Mouse (Mus musculus): ENCODE data around the gene Sh3rf3. TPM values are rescaled to one million over a fixed set of nuclear protein-coding genes. Genes with fewer than 3 reads are reported as not detected.

Sh3rf3 gene
- polyA plus RNA-seq, 1 experiment from 2014 or later = 0.45 TPM

- Histone ChIP-seq H3K4me2 (replicated peaks; ENCODE audit: low read depth) (no peak overlapping the region), H3K9ac (ENCODE audit: low read length) (no peak overlapping the region), H3K27me3 (ENCODE audit: control insufficient read depth, insufficient read depth, low read length) (no peaks in the 10 kb centered on the region), H3K4me1 (replicated peaks; ENCODE audit: control insufficient read depth, insufficient read depth) (no peaks in the 10 kb centered on the region), H3K27ac (replicated peaks) (no peak overlapping the region), H3K36me3 (ENCODE audit: control insufficient read depth, insufficient read depth, low read length) (no peaks in the 10 kb centered on the region), H3K4me3 (ENCODE audit: low read depth, low read length) (no peak overlapping the region), H3K9me3 (ENCODE audit: control insufficient read depth, low read length) (no peaks in the 10 kb centered on the region)
- no peak for TF ChIP-seq CTCF (IDR thresholded peaks at IDR 0.05; ENCODE audit: low read depth)
- no peak for TF ChIP-seq EP300 (optimal IDR thresholded peaks at IDR 0.05)
- no peak for ATAC-seq (ENCODE audit: low FRiP score, low TSS enrichment)
- DNase-seq (ENCODE audit: low spot score) = no peak
- 55% methylated on average over 9 of the region's 9 CpGs for WGBS
Observed at GRCm38 (mm10) chr10:58943661-58944400, 130.7 kb downstream of the Sh3rf3 start.

DNA sequence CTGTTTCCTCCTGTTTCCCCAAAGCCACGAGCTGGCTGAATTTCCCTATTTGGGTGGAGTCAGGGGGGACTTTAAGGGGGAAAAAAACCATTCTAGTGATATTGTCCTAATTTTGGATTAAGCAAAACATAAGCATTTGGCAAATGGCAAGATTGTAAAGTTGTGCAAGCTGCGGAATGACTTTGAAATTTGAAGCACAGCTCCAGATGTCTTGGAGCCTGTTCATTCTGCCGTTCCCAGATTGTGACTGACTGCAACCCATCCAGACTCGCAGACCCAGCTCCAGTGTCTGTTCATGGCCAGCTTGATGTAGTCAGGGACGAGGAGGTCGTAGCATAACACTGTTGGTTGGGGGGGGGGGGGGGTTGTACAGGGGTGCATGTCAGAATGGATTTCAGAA is 131.8 kb downstream of the Sh3rf3 start:
- Histone ChIP-seq H3K36me3 (ENCODE audit: control insufficient read depth, insufficient read depth, low read length) (no peaks in the 10 kb centered on the region), H3K27me3 (ENCODE audit: control insufficient read depth, insufficient read depth, low read length) (no peaks in the 10 kb centered on the region), H3K4me1 (replicated peaks; ENCODE audit: control insufficient read depth, insufficient read depth) (no peaks in the 10 kb centered on the region), H3K4me2 (replicated peaks; ENCODE audit: low read depth) (no peak overlapping the region), H3K4me3 (ENCODE audit: low read depth, low read length) (no peak overlapping the region), H3K9ac (ENCODE audit: low read length) (no peak overlapping the region), H3K9me3 (ENCODE audit: control insufficient read depth, low read length) (no peaks in the 10 kb centered on the region), H3K27ac (replicated peaks) (no peak overlapping the region)
- ATAC-seq (ENCODE audit: low FRiP score, low TSS enrichment) (no peak; the same call in 1 of the 2 replicates), DNase-seq (ENCODE audit: low spot score) (no peak)
- WGBS = 56% methylated on average over 6 of the region's 6 CpGs
- TF ChIP-seq CTCF (IDR thresholded peaks at IDR 0.05; ENCODE audit: low read depth) (no peak), EP300 (optimal IDR thresholded peaks at IDR 0.05) (no peak)

GRCm38 (mm10) chr10:58949770-58950638 is 136.8 kb downstream of the Sh3rf3 start:
- 0 out of 2 replicates have a peak, but pooled peaks have one; percentile 8 for TF ChIP-seq CTCF (IDR thresholded peaks at IDR 0.05; ENCODE audit: low read depth)
- no peak for TF ChIP-seq EP300 (optimal IDR thresholded peaks at IDR 0.05)
- ATAC-seq (ENCODE audit: low FRiP score, low TSS enrichment) = no peak
- Histone ChIP-seq H3K36me3 (ENCODE audit: control insufficient read depth, insufficient read depth, low read length) (no peaks in the 10 kb centered on the region), H3K4me3 (ENCODE audit: low read depth, low read length) (no peak overlapping the region), H3K4me1 (replicated peaks; ENCODE audit: control insufficient read depth, insufficient read depth) (no peaks in the 10 kb centered on the region), H3K9ac (ENCODE audit: low read length) (no peak overlapping the region), H3K27me3 (ENCODE audit: control insufficient read depth, insufficient read depth, low read length) (no peaks in the 10 kb centered on the region), H3K4me2 (replicated peaks; ENCODE audit: low read depth) (no peak overlapping the region), H3K27ac (replicated peaks) (no peak overlapping the region), H3K9me3 (ENCODE audit: control insufficient read depth, low read length) (no peaks in the 10 kb centered on the region)
- WGBS = 54% methylated on average over 11 of the region's 11 CpGs
- DNase-seq (ENCODE audit: low spot score) = no peak

DNA sequence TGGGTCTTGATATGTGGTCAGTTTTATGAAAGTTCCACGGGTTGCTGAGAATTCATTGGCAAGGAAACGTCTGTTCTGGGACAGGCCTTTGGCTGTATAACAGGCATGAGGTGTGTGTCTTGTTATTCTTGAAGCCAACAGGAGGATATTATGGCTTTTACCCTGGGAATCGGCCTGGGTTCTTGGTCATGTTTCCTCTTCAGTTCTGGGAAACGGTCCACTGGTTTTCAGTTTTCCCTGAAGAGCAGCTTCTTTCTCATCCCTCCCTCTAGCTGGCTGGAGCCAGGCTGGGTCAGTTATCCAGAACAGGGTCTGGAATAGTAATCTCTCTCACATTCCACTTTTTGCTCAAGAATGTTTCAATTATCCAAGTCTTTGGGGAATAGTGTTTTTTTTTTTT is 147.0 kb downstream of the Sh3rf3 start:
- DNase-seq (ENCODE audit: low spot score) = no peak
- 59% methylated on average over 4 of the region's 4 CpGs for WGBS

GRCm38 (mm10) chr10:58968236-58968635 is 155.1 kb downstream of the Sh3rf3 start:
- no peaks in the 10 kb centered on the region for H3K27me3 ChIP-seq (ENCODE audit: control insufficient read depth, insufficient read depth, low read length)
- H3K9me3 ChIP-seq (ENCODE audit: control insufficient read depth, low read length) = no peaks in the 10 kb centered on the region
- WGBS = 58% methylated on average over 4 of the region's 4 CpGs
- DNase-seq (ENCODE audit: low spot score) (no peak), ATAC-seq (ENCODE audit: low FRiP score, low TSS enrichment) (no peak)
- no peaks in the 10 kb centered on the region for H3K36me3 ChIP-seq (ENCODE audit: control insufficient read depth, insufficient read depth, low read length)
- no peaks in the 10 kb centered on the region for H3K4me1 ChIP-seq (replicated peaks; ENCODE audit: control insufficient read depth, insufficient read depth)
- no peak overlapping the region for H3K4me2 ChIP-seq (replicated peaks; ENCODE audit: low read depth)
- H3K4me3 ChIP-seq (ENCODE audit: low read depth, low read length) = no peak overlapping the region
- no peak overlapping the region for H3K9ac ChIP-seq (ENCODE audit: low read length)
- no peak for TF ChIP-seq EP300 (optimal IDR thresholded peaks at IDR 0.05)
- no peak for TF ChIP-seq CTCF (IDR thresholded peaks at IDR 0.05; ENCODE audit: low read depth)
- no peak overlapping the region for H3K27ac ChIP-seq (replicated peaks)

More for the DNA sequence above, 147.0 kb downstream of the Sh3rf3 start:
- Histone ChIP-seq H3K4me2 (replicated peaks; ENCODE audit: low read depth) (no peak overlapping the region), H3K9ac (ENCODE audit: low read length) (no peak overlapping the region), H3K9me3 (ENCODE audit: control insufficient read depth, low read length) (no peaks in the 10 kb centered on the region), H3K27me3 (ENCODE audit: control insufficient read depth, insufficient read depth, low read length) (no peaks in the 10 kb centered on the region), H3K36me3 (ENCODE audit: control insufficient read depth, insufficient read depth, low read length) (no peaks in the 10 kb centered on the region), H3K27ac (replicated peaks) (no peak overlapping the region), H3K4me3 (ENCODE audit: low read depth, low read length) (no peak overlapping the region), H3K4me1 (replicated peaks; ENCODE audit: control insufficient read depth, insufficient read depth) (no peaks in the 10 kb centered on the region)
- ATAC-seq (ENCODE audit: low FRiP score, low TSS enrichment) = no peak
- TF ChIP-seq EP300 (optimal IDR thresholded peaks at IDR 0.05) (no peak), CTCF (IDR thresholded peaks at IDR 0.05; ENCODE audit: low read depth) (no peak)

DNA sequence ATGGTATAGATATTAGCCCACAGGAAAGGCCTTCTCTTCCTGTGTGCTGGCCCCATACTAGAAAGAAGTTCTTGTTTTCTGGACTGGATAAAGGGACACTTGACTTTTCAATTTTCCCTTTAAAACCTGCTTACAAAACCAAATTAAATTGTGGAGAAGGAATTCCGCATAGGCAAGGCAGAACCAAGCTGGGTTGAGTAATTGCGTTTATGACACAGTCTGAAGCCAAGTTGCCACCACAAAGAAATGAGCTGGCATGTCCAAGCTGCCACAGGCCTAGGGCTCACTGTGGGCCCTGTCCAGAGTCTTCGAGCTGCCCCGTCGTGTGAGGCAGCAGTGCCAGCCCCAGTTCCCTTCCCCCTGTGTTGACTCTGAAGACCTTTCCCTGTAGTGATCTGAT is 156.2 kb downstream of the Sh3rf3 start:
- H3K9me3 ChIP-seq (ENCODE audit: control insufficient read depth, low read length) = no peaks in the 10 kb centered on the region
- H3K36me3 ChIP-seq (ENCODE audit: control insufficient read depth, insufficient read depth, low read length) = no peaks in the 10 kb centered on the region
- 86% methylated on average over 5 of the region's 5 CpGs for WGBS
- no peak overlapping the region for H3K9ac ChIP-seq (ENCODE audit: low read length)
- no peaks in the 10 kb centered on the region for H3K4me1 ChIP-seq (replicated peaks; ENCODE audit: control insufficient read depth, insufficient read depth)
- no peak for DNase-seq (ENCODE audit: low spot score)
- H3K4me3 ChIP-seq (ENCODE audit: low read depth, low read length) = no peak overlapping the region
- H3K27ac ChIP-seq (replicated peaks) = no peak overlapping the region
- H3K4me2 ChIP-seq (replicated peaks; ENCODE audit: low read depth) = no peak overlapping the region
- TF ChIP-seq EP300 (optimal IDR thresholded peaks at IDR 0.05) = no peak
- no peak for TF ChIP-seq CTCF (IDR thresholded peaks at IDR 0.05; ENCODE audit: low read depth)
- ATAC-seq (ENCODE audit: low FRiP score, low TSS enrichment) = no peak
- no peaks in the 10 kb centered on the region for H3K27me3 ChIP-seq (ENCODE audit: control insufficient read depth, insufficient read depth, low read length)
